Mouse (Mus musculus) embryo, embryonic 11.5 days (tissue): Measurements from ENCODE around the gene Rbm38.

Source experiments
- DNase-seq: peaks from one replicate; pipeline ENCODE4 v3.0.0-alpha.2; 2012; ENCODE audit warnings: low read depth, low spot score

Gene Rbm38

DNA sequence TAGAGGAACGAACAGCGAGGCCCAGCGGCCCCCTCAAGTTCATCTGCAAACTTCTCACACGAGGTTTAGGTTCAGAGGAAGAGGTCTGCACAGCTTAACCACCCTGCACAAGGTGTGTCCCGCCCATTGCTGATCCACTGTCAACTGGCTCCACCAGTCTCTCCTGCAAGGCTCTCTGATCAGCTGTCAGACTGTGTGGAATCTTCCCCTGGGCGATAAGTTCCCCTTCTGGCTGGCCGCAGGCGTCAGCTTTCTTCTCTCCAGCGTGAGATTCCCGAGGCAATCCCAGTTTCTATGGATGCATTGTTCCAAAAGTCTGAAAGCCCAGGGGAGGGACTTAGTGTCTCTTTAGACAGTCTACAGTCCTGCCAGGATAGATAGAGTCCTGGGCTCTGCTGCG, 38.0 kb downstream of the Rbm38 start:
- DNase-seq: no peak

DNA sequence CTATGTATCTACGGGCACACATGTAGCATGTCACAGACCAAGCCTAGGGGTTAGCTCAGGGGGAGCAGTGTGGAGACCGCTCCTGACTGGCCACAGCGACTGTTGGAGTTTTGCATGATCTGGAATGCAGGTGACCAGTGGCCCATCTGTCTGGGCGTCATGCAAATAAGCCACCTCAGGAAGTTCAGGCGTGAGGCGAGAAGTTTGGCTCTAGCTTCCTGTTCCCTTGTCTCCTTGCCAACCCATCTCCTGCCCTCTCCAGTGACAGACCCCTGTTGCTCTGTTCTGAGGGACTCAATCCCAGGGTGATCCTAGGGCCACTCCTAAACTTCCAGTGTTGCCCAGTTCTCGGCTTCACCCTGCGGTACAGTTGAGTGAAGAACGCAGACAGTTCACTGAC, 40.2 kb downstream of the Rbm38 start:
- no peak for DNase-seq

DNA sequence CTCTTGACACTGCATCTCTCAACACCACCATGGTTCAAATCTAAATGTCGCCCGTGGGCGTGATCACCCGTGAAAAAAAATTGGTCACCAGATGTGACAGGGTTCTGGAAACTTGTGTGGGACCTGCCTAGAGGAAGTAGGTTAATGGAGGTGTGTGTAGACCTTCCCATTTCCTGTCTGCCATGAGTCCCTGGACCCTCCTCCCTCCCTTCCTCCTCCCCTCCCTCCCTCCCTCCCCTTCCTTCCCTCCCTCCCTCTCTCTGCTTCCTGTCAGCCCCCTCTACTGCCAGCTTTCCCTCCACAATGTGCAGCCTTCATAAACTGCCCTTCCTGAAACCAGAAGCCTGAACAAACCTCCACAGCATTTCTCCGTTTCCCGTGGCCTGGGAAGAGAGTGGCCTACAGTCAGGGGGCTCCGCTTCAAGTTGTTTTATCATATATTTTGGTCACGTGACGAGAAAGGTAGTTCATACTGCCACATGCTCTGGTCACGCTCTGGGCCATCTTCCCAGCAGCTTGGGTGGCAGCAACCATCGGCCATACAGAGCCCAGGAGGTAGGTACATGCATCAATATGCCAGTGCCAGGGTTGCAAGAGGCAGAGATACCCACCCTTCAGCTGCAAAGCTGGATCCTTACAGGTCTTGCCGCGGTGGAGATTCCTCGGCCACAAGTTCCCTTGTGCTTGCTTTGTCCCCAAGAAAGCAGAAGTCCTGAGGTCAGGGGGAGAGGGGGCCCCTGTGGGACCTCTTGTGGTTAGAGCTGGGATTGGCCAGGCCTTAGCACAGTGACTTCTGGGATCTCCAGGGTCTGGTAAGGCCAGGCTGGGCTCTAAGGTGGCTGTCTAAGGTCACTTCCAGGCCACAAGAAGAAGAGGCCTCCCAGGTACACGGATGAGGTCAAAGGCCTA, 41.4 kb downstream of the Rbm38 start:
- DNase-seq: no peak

DNA sequence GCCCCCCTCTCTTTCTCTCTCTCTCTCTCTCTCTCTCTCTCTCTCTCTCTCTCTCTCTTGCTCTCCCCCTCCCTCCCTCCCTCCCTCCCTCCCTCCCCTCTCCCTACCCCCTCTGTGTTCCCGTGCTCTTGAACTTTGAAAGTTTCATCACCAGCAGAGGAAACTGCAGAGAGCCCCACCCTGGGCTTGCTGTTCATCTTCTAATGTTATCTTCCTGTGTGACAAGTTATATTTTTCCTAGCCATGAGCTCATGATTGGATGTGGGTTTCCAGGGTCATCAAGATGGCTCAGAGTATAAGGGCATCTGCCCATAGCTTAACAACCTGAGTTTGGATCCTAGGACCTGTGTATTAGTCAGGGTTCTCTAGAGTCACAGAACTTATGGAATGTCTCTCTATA, 42.9 kb downstream of the Rbm38 start:
- no peak for DNase-seq

DNA sequence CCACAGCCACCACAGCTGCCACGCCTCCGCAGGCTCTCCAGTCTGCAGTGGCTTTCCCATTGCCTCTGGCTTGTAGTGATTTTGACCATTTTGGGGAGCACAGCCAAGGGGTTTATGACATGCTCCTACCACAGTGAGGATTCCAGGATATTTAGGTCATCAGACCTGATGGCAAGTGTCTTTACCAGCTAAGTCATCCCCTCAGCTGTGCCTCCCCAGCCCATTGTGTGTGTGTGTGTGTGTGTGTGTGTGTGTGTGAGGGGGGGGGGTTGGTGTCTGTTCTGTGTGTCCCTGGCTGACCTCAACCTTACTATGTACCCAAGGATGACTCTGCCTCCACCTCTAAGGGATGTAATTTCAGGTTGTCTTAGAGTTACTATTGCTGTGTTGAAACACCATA, 44.6 kb downstream of the Rbm38 start:
- DNase-seq: no peak

DNA sequence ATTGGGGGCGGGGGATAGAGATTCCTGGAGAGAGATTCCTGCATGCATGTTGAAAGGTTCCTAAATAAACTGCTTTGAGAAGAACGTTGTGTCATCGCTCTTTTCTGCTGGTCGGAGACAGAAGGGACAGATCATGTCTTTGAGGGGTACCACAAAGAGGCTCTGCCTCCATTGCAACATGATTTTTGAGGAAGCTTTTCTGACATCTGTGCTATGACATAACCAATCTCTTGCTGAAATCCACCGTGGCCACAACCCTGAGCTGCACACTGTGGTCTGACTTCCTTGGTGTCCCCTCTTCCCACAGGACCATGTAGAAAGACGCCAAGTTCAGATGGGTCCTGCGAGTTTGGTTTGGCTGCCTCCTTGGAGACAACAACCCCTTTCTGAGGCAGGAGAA, 52.6 kb downstream of the Rbm38 start:
- no peak for DNase-seq

DNA sequence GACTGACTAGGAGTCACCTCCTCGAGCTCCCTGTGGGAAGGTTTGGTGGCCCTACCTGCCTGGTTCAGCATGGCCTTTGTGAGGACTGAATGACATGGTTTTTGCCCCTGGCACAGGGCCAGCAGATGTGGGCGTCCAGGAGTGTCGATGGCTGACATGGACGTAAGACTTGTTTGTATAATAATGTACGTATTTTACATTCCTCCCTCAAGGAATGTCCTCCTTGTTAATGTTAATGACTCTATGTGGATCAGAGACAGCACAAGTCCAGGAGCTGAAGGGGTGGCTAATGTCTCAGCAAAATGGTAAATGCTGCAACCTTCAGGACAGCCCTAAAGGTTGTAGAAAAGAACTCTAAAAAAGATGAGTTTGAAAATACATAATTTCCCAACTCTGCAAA, 53.4 kb downstream of the Rbm38 start:
- DNase-seq: no peak

DNA sequence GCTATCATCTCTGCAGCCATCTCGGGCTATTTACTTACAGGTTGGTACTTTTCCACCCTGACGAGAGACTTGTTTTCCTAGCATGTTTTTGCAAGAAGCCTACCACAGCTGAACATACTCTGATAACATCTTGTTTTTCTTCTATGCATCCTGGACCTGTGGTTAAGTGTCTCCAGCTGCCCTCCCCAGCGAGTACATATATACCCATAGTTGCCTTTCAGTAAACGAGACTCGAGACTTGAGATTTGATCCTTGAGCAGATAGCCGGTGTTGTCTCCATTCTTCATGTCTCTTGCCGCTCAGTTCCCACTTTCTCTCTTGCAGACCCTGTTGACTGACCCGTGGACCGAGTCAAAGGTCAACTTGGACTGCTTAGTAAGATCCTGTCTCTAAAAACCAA, 56.6 kb downstream of the Rbm38 start:
- no peak for DNase-seq

DNA sequence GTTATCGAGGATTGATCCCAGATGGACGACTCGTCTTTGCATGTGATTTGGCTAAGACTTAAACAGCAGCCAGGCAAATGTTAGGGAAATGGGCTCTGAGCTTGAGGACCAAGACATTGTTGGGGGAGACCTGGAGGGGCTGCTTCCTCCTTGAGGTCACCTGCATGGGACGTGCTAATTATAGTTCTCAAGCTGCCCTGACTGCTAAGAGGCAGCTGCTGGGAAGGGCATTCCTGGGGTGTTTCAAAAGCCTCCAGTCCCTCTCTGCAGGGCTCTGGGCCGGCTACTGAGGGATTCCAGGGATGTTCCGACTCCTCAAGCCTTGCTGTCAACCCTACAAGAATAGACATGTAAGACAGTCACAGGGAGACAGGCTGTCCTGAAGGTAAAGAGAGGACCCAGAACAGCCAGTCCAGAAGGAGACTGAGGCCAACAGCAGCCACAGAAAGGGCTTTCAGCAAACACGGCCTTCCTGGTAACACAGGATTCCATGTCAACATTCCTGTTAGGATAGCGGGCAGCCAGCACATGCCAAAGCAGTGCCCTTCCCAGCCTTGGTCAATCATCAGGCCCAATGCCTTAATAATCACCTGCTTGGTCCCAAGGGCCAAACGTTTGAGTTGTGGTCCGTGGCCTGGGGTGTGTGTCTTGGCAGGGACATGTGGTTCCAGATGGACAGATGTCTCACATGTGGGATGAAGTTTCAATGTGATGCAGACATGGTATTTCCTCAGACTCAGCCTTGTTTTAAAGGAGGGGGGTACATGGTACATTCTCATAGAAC, 59.7 kb downstream of the Rbm38 start:
- DNase-seq: no peak

DNA sequence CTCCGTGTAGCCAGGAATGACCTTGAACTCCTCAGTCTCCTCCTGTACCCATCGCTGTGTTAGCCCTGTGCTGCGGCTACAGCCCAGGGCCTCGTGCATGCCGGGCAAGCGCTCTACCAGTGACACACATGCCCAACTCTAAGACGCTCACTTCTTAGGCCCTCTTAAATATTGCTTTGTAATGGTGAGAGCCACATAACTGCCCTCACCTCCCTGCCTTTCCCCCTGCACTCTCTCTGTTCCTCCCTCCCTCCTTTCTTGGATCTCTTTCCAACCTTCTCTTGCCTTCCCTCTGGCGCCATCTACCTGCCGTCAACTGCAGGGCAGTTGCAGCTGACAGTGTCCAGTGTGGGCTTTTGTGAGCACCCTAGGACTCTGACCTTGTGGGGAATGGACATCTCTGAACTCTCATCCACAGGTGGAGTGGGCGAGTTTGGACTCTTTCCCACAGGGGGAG, 60.5 kb downstream of the Rbm38 start:
- peak; percentile 72 for DNase-seq

DNA sequence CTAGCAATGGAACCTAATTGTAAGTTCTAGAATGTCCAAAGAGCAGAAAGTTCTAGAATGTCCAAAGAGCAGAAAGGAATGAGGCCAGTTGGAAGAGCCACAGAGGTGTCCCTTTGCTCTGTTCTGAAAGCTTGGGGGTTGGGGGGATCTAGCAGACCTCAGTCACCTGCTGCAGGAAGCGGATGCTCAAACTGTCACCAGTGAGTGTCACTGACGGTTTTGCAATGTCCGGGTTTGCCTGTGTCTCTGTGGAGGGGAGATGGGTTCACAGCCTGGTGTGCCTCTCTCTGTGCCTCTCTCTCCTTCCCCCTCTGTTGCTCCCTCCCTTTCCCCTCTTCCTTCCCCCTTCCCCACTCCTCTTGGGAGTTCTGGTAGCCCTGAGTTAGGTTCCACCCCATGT, 62.4 kb downstream of the Rbm38 start:
- DNase-seq: no peak

DNA sequence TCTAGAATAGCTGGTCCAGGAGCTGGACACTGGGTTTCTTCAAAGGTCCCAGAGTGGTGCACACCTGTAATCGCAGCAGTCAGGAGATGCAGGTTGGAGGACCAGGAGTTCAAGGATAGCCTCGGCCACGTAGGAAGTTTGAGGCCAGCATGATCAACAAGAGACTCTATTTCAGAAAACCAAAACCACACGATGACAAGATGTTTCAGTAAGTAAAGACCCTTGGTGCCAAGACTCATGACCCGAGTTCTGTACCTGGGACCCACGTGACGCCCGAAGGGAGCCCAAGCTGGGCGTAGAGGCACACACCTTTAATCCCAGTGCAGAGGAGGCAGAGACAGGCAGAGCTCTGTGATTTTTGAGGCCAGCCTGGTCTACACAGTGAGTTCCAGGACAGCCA, 62.8 kb downstream of the Rbm38 start:
- DNase-seq: no peak

DNA sequence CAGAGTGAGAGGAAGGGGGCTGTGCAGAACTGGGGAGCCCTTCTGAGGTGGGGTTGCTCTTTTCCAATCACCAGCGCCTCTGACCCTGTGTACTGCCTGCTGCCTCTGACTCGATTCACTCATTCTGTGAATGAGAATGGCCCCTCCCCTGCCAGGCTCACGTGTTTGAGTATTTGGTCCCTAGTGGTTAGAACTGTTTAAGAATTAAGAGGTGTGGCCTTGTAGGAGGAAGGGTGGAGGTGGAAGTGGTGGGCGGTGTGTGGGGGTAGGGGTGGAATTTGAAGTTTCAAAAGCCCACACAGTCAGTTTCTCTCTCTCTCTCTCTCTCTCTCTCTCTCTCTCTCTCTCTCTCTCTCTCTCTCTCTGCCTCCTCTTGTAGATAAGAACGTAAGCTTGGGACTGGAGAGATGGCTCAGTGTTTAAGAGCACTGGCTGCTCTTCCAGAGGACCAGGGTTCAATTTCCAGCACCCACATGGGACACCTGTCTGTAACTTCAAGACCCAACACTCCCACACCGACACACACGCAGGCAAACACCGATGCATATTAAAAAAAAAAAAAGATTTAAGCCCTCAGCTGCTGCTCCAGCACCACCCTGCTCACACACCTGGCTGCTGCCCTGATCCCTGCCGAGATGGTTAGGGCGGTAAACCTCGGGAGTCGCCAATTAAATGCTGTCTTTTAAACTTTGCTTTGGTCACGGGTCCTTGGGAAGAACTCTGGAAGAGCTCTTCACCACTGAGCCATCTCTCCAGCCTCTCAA, 63.6 kb downstream of the Rbm38 start:
- DNase-seq: peak; percentile 29
